Mouse (Mus musculus) testis, adult 2 months (tissue): ENCODE results near the gene Pdia5. TPM values are rescaled to one million over a fixed set of nuclear protein-coding genes. Genes with fewer than 3 reads are reported as not detected.
A peak's percentile ranks its signal among the peaks of the same experiment; 100 is the strongest.

ENCODE experiments used
- H3K27ac ChIP-seq: fragments of 200-500 bp; 2 replicates; pipeline ENCODE4 v1.5.1; 2012; ENCODE audit warnings: low read depth, low read length; ENCODE audit not compliant: control insufficient read depth, insufficient read depth
- H3K27me3 ChIP-seq: fragments of 200-500 bp; 2 replicates; pipeline ENCODE4 v1.6.1; 2012; ENCODE audit warnings: mild to moderate bottlenecking, low read length, moderate library complexity; ENCODE audit not compliant: control insufficient read depth, insufficient read depth
- H3K36me3 ChIP-seq: fragments of 200-500 bp; 2 replicates; pipeline ENCODE4 v1.6.1; 2012; ENCODE audit warnings: mild to moderate bottlenecking, low read length; ENCODE audit not compliant: control insufficient read depth, insufficient read depth
- H3K4me1 ChIP-seq: fragments of 200-500 bp; 2 replicates; pipeline ENCODE4 v1.6.1; 2012; ENCODE audit warnings: low read length; ENCODE audit not compliant: control insufficient read depth, insufficient read depth
- H3K4me3 ChIP-seq: fragments of 200-500 bp; 2 replicates; pipeline ENCODE4 v1.5.1; 2012; ENCODE audit warnings: low read depth, mild to moderate bottlenecking, low read length, moderate library complexity, mixed read lengths; ENCODE audit not compliant: control insufficient read depth
- CTCF ChIP-seq: fragments of 200-500 bp; IDR thresholded peaks from 2 replicates; pipeline ENCODE4 v1.5.1; 2012; ENCODE audit warnings: low read depth, mild to moderate bottlenecking, inconsistent platforms, low read length, moderate library complexity; ENCODE audit not compliant: control insufficient read depth, insufficient read depth, insufficient replicate concordance
- POLR2A ChIP-seq: fragments of 200-500 bp; IDR thresholded peaks from 2 replicates; pipeline ENCODE4 v1.6.1; 2012; ENCODE audit warnings: low read depth, mild to moderate bottlenecking, inconsistent platforms, low read length, moderate library complexity; ENCODE audit not compliant: control insufficient read depth
- polyA plus RNA-seq: library from polyadenylated mRNA; depleted of rRNA; stranded (reverse); fragments of >200 nt; gene quantifications from 2 replicates; pipeline ENCODE4 v1.2.3, GENCODE M21; 2012

Gene Pdia5
- polyA plus RNA-seq, 1 experiment = 18.9 TPM

- no peaks in the 10 kb centered on the region for H3K4me1 ChIP-seq
- H3K27ac ChIP-seq = no peak overlapping the region
- H3K4me3 ChIP-seq = no peak overlapping the region
- no peaks in the 10 kb centered on the region for H3K27me3 ChIP-seq
- no peaks in the 10 kb centered on the region for H3K36me3 ChIP-seq
- TF ChIP-seq CTCF (no peak), POLR2A (no peak)
These were observed 105.0 kb downstream of the Pdia5 start for GRCm38 (mm10) chr16:35385654-35386053.

DNA sequence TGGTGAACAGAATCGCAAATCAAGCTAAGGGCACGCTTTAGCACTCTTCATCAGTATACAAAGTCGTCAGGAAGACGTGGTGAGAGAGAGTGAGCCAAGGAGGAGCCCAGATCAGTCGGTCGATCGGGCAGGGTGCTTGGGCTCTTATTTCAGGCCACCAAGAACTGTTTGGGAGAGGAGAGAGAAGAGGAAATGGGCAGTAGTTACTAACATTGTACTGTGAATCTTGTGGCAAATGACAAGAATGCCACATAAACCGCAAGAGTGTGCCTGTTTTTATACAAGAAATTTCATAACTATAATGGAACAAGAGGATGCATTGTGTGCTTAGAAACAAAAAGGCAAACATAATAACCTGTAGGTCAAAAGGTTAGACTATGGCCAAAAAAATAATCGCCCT lies 110.6 kb downstream of the Pdia5 start:
- Histone ChIP-seq H3K36me3 (no peaks in the 10 kb centered on the region), H3K4me3 (no peak overlapping the region), H3K27ac (no peak overlapping the region), H3K27me3 (no peaks in the 10 kb centered on the region), H3K4me1 (no peaks in the 10 kb centered on the region; the same call in 1 of the 2 replicates)
- TF ChIP-seq POLR2A (no peak), CTCF (no peak)

DNA sequence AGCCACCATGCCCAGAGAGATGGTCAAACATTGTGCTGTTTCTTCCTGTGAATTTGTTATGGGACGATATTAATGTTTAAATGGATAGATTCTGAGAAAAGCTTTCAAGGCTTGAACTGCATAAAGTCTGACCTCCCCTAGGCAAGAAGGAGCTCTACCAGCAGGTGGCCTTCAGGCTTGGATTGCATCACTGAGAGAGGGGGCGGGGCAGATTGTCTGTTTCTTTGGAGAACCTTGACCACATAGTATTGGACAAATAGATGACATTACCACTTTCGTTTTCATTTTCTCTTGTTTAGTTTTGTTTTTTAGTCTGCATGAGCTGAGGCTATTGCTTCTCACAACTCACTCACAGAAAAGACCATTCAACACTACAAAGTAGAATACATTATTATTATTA lies 111.3 kb downstream of the Pdia5 start:
- Histone ChIP-seq H3K36me3 (no peaks in the 10 kb centered on the region), H3K4me3 (no peak overlapping the region), H3K27me3 (no peaks in the 10 kb centered on the region), H3K4me1 (no peaks in the 10 kb centered on the region; the same call in 1 of the 2 replicates), H3K27ac (no peak overlapping the region)
- TF ChIP-seq CTCF (no peak), POLR2A (no peak)

DNA sequence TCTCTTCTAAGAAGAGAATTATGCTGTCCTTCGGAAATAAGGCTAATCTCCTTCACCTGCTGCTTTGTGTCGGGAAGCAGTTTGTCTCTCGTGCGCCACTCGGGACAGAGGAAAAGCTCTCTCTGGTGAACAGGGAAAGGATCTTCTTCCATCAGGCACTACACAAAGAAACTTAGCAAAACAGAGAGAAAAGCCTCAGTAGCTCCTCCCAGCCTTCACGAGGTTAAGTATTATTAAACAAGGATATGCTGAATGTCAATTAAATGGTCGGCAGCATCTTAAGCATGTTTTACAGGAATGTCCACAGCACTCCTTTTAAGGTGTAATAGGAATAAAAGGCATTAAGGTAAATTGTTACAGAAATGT lies 126.6 kb downstream of the Pdia5 start:
- Histone ChIP-seq H3K27ac (0 out of 2 replicates have a peak overlapping the region, but pooled peaks have one; percentile 9), H3K27me3 (no peaks in the 10 kb centered on the region), H3K4me1 (peaks cover 2% of the 10 kb centered on the region), H3K4me3 (peak overlapping the region; percentile 99), H3K36me3 (peaks cover 3% of the 10 kb centered on the region)
- no peak for TF ChIP-seq CTCF
- TF ChIP-seq POLR2A = no peak

DNA sequence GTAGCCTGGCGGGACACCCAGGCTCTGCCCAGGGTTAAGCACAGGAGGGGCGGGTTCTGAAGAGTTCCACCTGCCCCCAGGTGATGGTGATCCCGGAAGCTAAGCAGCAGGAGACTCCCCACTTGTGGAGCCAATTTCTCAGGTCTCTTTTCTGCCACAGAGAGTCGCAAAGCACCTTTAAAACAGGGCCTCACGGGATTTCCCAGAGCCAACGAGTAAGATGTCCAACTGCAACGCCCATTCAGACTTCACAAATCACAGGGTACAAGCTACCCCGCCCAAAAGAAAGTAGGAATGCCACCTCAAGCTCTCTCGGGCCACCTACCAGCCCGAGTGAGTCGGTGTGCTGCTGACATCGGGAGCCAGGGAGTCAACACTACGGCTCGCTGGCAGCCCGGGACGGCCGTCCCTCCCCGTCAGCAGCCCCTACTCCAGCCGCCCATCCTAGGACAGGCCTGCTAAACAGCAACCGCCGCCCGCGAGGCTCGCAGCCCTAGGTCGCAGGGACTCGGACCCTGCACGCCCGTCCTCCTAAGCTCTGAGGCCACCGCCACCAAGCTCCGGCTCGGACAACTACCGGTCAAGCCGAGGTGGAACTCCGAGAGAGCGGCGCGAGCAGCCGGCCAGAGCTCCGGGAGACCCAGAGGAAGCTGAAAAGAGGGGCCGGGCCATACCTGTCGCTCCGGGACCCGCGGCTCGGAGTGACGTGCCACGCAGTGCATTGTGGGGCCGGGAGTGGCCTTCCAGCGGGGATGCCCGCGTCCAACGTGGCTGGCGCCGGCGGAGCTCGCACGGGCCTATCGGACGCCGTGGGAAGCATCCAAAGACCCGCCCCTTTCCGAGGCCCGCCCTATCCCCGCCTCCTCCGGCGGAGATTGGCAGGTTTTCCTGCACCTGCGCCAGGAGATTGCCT lies 127.3 kb downstream of the Pdia5 start, which contains the start of gene Sec22a:
Gene Sec22a (minus strand): TSS at position 769 of the 913 bp plus-strand sequence.
- Histone ChIP-seq H3K36me3 (peaks cover 3% of the 10 kb centered on the region), H3K4me1 (peaks cover 2% of the 10 kb centered on the region), H3K4me3 (peak within 1 kb of the TSS; percentile 99), H3K27me3 (no peaks in the 10 kb centered on the region), H3K27ac (peak within 1 kb of the TSS; percentile 98)
- TF ChIP-seq POLR2A (peak; percentile 81), CTCF (no peak)

DNA sequence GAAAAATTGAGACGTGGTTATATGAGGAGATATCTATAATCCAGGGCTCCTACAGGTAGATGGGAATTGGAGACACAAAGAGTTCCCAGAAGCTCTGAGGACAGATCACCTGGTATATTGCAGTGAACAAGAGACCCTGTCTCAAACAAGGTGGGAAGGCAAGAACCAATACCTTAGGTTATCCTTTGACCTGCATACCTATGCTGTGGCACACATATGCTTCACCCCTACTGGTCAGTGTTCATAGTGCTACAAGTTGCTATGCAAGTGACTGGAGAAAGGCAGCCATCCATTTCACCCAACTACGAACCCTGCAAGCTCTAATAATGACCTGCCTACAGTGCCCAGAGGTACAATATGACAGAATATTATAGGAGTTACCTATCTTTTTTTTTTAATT lies 128.5 kb downstream of the Pdia5 start:
- Histone ChIP-seq H3K27me3 (no peaks in the 10 kb centered on the region), H3K4me1 (peaks cover 2% of the 10 kb centered on the region), H3K27ac (no peak overlapping the region), H3K36me3 (peaks cover 3% of the 10 kb centered on the region), H3K4me3 (peak overlapping the region; percentile 37; the same call in 1 of the 2 replicates)
- TF ChIP-seq CTCF (no peak), POLR2A (no peak)

GRCm38 (mm10) chr16:35360593-35360992 lies 130.1 kb downstream of the Pdia5 start:
- Histone ChIP-seq H3K27me3 (no peaks in the 10 kb centered on the region), H3K4me1 (peaks cover 2% of the 10 kb centered on the region), H3K27ac (no peak overlapping the region), H3K36me3 (peaks cover 4% of the 10 kb centered on the region), H3K4me3 (peak overlapping the region; percentile 59)
- TF ChIP-seq CTCF (peak; percentile 77), POLR2A (no peak)
